Mouse (Mus musculus) layer of hippocampus, adult 8-10 months (tissue): ENCODE data around the gene Utp20. TPM values are rescaled to one million over a fixed set of nuclear protein-coding genes. Genes with fewer than 3 reads are reported as not detected.
A peak's percentile ranks its signal among the peaks of the same experiment; 100 is the strongest.

ENCODE experiments used
- DNase-seq, 2 experiments: peaks; one replicate each; pipeline ENCODE4 v3.0.0; 2022; ENCODE audit warnings: low spot score in 2 of 2
- total RNA-seq, 4 experiments: library from RNA; stranded (reverse); gene quantifications; 2 replicates each; pipeline ENCODE4 v1.2.4; 2022

Utp20 gene
- total RNA-seq, 4 experiments from 2014 or later = 22.6 to 33.9 (median 27.3) TPM

DNA sequence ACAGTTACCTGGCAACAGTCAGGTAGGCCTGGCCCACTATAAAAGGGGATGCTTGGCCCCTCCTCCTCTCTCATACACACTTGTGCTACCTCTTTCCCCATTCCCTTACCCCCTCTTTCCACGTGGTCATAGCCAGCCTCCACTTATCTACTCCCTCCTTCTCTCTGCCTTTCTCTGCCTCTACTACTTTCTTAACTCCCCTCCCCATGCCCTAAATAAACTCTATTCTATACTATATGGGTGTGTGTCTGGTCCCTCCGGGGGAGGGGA is 108.9 kb downstream of the Utp20 start:
- DNase-seq = no peak

- no peak for DNase-seq
Measured at GRCm38 (mm10) chr10:88716986-88717755, 109.4 kb downstream of the Utp20 start.

- DNase-seq = no peak
Measured at GRCm38 (mm10) chr10:88715621-88716020, 111.0 kb downstream of the Utp20 start.

GRCm38 (mm10) chr10:88714744-88715143 is 111.9 kb downstream of the Utp20 start:
- no peak for DNase-seq

DNA sequence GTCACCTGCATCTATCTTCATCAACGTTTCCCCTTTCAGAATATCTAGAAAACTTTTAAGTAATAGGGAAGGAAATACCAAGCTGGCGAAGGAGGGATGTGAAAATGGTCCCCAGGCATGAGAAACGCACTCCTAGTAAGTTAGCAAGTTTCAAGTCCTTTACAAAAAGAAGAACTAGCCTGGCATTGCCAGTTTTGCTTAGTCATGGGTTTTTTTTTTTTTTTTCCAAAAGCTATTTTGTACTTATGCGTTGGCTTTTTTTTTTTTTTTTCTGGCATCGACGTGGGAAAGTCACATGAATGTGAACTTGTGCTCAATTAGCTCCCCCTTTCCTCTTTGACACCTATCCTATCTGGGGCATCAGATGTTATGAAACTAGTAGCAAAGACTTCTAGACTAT is 114.2 kb downstream of the Utp20 start:
- no peak for DNase-seq

DNA sequence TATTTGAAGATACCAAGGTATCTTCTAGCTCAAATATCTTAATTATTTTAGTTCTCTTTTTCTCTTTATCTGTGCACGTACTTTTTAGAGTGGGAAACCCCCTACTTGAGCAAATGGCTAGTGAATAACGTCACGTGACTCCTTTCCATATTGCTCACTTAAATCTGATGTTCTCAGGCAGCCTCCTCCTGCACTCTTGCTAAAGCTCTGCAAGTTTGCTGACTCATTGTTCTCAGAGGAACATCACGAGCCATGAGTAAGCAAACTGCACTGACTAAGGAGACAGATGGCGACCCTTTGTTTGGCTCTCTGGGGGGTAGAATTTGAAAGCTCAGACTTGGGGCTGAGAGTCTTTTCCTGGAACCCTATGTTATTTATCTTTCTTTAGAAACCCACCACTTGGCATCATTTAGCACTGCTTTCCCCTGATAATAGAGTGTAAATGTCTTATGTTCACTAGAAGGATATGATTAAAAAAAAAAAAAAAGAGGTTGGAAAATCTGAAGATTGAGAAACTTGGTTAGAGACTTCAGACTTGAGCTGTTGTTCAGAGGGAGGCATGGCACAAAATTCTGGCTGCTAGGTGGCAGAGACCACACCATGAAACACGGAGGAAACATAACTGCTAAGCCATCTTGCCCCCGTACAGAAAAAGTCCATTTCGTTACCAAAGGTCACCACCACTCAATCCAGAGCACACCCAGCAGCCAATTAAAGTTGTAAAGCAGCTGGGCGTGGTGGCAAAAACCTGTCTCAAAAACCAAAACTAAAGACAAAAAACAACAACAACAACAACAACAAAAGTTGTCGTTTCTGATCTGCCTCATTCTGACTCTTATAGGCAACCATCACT is 117.7 kb downstream of the Utp20 start:
- peak; percentile 42 for DNase-seq

DNA sequence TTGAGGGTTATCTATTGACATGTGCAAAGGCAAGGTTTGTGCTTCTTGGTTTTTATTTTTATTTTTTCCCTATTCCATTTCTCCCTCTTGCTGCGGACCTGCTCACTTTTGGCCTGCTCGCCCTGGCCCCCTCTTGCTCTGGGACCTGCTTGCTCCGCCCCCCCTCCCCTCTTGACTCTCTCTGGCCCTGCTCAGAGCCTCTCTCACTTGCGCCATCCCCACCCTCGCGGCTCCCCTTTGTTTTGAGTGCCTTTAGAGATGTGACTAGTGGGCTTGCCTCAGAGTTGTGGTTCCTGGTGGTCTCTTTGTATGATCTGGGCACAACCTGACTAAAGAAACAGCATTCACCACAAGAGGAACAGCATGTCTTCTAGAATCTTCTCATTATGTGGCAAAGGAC is 125.7 kb downstream of the Utp20 start:
- no peak for DNase-seq

Other genes with a start within 250 kb of the Utp20 start
- gene Mybpc1, start 221.7 kb downstream of the Utp20 start, total RNA-seq = 1 to 10 TPM; 2.2 to 3.3 (median 2.6) TPM
- not detected for gene Spic, start 141.8 kb downstream of the Utp20 start, total RNA-seq
- gene Arl1, start 95.9 kb downstream of the Utp20 start, total RNA-seq = 100 to 1,000 TPM; 124 to 140 (median 133) TPM
- gene Slc5a8, start 59.2 kb upstream of the Utp20 start, total RNA-seq = under 1 TPM in 1 of 4 experiments, not detected in 3; 0.14 TPM